Mouse (Mus musculus) thymus, adult 18-20 months (tissue): Measurements from ENCODE around the gene Gm42957.
"Not testable (repeated sequence)": the region's sequence is repeated elsewhere in the genome, so short reads cannot be mapped to it uniquely, and the experiment has no call there.

Experiments
- DNase-seq, 2 experiments: peaks; one replicate each; pipeline ENCODE4 v3.0.0; 2022; ENCODE audit warnings: mixed read lengths in 2 of 2

Gene Gm42957

GRCm38 (mm10) chr3:96634928-96635879, at the start of gene Gm42957, which contains the start of gene Pex11b:
Gene Gm42957, plus strand, starts transcription at chr3:96635474.
Gene Pex11b, plus strand, starts transcription at chr3:96635376.
- peak; percentile 71 to 82 for DNase-seq

- no peak for DNase-seq
Observed at GRCm38 (mm10) chr3:96590657-96591056, 44.6 kb upstream of the Gm42957 start.

GRCm38 (mm10) chr3:96593374-96593773, 41.9 kb upstream of the Gm42957 start:
- DNase-seq: no peak

- peak; percentile 89 to 91 for DNase-seq
Observed at GRCm38 (mm10) chr3:96593790-96594560, 41.3 kb upstream of the Gm42957 start, which contains the start of gene Polr3gl. Gene Polr3gl, minus strand, starts transcription at chr3:96594181.

- no peak for DNase-seq
Observed at GRCm38 (mm10) chr3:96594851-96595250, 40.4 kb upstream of the Gm42957 start.

GRCm38 (mm10) chr3:96595661-96596060, 39.6 kb upstream of the Gm42957 start:
- no peak for DNase-seq

GRCm38 (mm10) chr3:96596228-96596707, 39.0 kb upstream of the Gm42957 start, which contains the start of gene Ankrd34a:
Gene Ankrd34a, plus strand, starts transcription at chr3:96596636.
- no peak for DNase-seq

GRCm38 (mm10) chr3:96596855-96597254, 38.4 kb upstream of the Gm42957 start:
- no peak for DNase-seq

- no peak for DNase-seq
Observed at GRCm38 (mm10) chr3:96597435-96597891, 37.8 kb upstream of the Gm42957 start.

GRCm38 (mm10) chr3:96598156-96599068, 36.9 kb upstream of the Gm42957 start:
- no peak for DNase-seq

- DNase-seq: no peak
Observed at GRCm38 (mm10) chr3:96599069-96599393, 36.2 kb upstream of the Gm42957 start.

GRCm38 (mm10) chr3:96599411-96599810, 35.9 kb upstream of the Gm42957 start:
- no peak for DNase-seq

- DNase-seq: peak; percentile 85 to 86
Observed at GRCm38 (mm10) chr3:96600639-96601250, 34.5 kb upstream of the Gm42957 start, which contains the start of gene Lix1l. Gene Lix1l, plus strand, starts transcription at chr3:96601149.

- no peak for DNase-seq
Observed at GRCm38 (mm10) chr3:96601251-96601787, 34.0 kb upstream of the Gm42957 start.

GRCm38 (mm10) chr3:96601941-96602703, 33.2 kb upstream of the Gm42957 start:
- DNase-seq: no peak

GRCm38 (mm10) chr3:96602704-96603084, 32.6 kb upstream of the Gm42957 start:
- no peak for DNase-seq

- no peak for DNase-seq
Observed at GRCm38 (mm10) chr3:96603311-96603710, 32.0 kb upstream of the Gm42957 start.

GRCm38 (mm10) chr3:96606007-96606406, 29.3 kb upstream of the Gm42957 start:
- not testable (repeated sequence) for DNase-seq

- no peak for DNase-seq
Observed at GRCm38 (mm10) chr3:96606618-96607017, 28.7 kb upstream of the Gm42957 start.

GRCm38 (mm10) chr3:96617941-96618340, 17.3 kb upstream of the Gm42957 start:
- no peak for DNase-seq
